Mouse (Mus musculus): ENCODE data around the gene Slc39a3.
"Not testable (repeated sequence)": the region's sequence is repeated elsewhere in the genome, so short reads cannot be mapped to it uniquely, and the experiment has no call there.

DNA sequence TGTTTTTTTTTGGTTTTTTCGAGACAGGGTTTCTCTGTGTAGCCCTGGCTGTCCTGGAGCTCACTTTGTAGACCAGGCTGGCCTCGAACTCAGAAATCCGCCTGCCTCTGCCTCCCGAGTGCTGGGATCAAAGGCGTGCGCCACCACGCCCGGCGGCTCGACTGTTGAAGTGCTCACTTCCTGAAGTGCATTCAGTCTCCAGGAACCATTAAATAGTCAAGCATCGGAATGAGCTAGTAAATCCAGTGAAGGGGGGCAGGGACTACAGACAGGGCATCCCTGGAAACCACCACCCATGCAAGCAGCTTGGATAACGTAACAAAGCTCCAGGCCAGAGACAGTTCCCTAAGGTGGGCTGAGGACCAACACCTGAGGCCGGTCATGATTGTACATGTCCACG, 8.0 kb upstream of the Slc39a3 start:
- TF ChIP-seq CTCF (conservative IDR thresholded peaks at IDR 0.05; ENCODE audit: insufficient read depth, insufficient read length, low read depth, low read length); POLR2A (IDR thresholded peaks at IDR 0.05; ENCODE audit: low read depth, low read length): not testable (repeated sequence)
